Mouse (Mus musculus) thymus, adult 2 months (tissue): ENCODE data around the gene Nrg4. TPM values are rescaled to one million over a fixed set of nuclear protein-coding genes. Genes with fewer than 3 reads are reported as not detected.

Source experiments
- DNase-seq: peaks from one replicate; pipeline ENCODE4 v3.0.0; 2021
- H3K27ac ChIP-seq: fragments of 200-500 bp; 2 replicates; pipeline ENCODE4 v1.5.1; 2012; ENCODE audit warnings: low read length, control low read depth; ENCODE audit not compliant: control insufficient read depth, insufficient read depth
- H3K27me3 ChIP-seq: fragments of 200-500 bp; 2 replicates; pipeline ENCODE4 v1.6.1; 2012; ENCODE audit warnings: mild to moderate bottlenecking, low read length, moderate library complexity, mixed read lengths; ENCODE audit not compliant: control insufficient read depth, insufficient read depth
- H3K36me3 ChIP-seq: fragments of 200-500 bp; 2 replicates; pipeline ENCODE4 v1.6.1; 2012; ENCODE audit warnings: mild to moderate bottlenecking, low read length, moderate library complexity; ENCODE audit not compliant: control insufficient read depth, insufficient read depth
- H3K4me1 ChIP-seq: fragments of 200-500 bp; replicated peaks from 2 replicates; pipeline ENCODE4 v1.6.1; 2012; ENCODE audit warnings: low read length; ENCODE audit not compliant: control insufficient read depth, insufficient read depth
- H3K4me3 ChIP-seq: fragments of 200-500 bp; 2 replicates; pipeline ENCODE4 v1.5.1; 2012; ENCODE audit warnings: mild to moderate bottlenecking, low read length, control low read depth, moderate library complexity; ENCODE audit not compliant: control insufficient read depth, insufficient read depth
- CTCF ChIP-seq: fragments of 200-500 bp; IDR thresholded peaks from 2 replicates; pipeline ENCODE4 v1.5.1; 2012; ENCODE audit warnings: mild to moderate bottlenecking, control low read depth, low read length, moderate library complexity, borderline replicate concordance; ENCODE audit not compliant: control insufficient read depth, poor library complexity, insufficient read depth; ENCODE audit errors: extremely low read depth
- POLR2A ChIP-seq: fragments of 200-500 bp; IDR thresholded peaks from 2 replicates; pipeline ENCODE4 v1.6.1; 2012; ENCODE audit warnings: mild to moderate bottlenecking, low read length, control low read depth, moderate library complexity; ENCODE audit not compliant: control insufficient read depth, poor library complexity, insufficient read depth; ENCODE audit errors: extremely low read depth
- WGBS: fragments of 180-500 bp; shearing (Covaris S2); methylation state at CpG from one replicate; pipeline ENCODE4 v1.1.7; 2018; 5-methylcytosine and 5-hydroxymethylcytosine counted together
- polyA plus RNA-seq: library from polyadenylated mRNA; depleted of rRNA; stranded (reverse); fragments of >200 nt; gene quantifications from 2 replicates; pipeline ENCODE4 v1.2.3, GENCODE M21; 2012

Gene Nrg4
- polyA plus RNA-seq, 1 experiment: 6.3 TPM

DNA sequence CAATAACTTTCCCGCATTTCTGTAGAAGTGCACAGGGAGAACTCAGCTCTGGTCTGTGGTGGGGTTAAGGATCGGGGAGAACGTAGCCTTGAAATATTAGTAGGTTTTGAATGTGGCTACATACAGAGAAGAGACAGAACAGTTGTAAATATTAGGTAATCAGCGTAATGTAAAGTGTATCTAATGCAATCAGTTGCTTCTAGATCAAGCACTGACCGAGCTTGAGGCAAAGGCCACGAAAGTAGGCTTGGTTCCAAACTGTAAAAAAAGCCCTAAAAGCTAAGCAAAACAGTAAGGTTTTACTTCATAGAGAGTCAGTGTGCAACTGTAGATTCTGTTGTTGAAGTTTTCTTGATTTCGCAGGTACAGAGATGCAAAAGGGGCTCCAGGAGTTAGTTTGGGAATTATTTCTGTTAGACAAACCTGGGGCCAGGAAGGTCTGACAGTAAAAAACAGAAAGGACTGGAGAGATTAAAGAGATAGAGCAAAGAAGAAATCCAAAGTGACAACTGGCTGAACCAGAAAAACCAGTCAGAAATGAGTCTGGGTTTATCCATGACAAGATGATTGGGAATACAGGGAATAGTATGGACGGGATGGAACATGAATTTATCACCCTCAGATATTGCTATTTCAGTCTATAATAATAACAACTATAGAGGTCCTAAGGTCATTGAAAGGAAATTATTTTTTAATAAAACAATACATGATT, 47.4 kb downstream of the Nrg4 start:
- DNase-seq: no peak
- WGBS: 94% methylated on average over 8 of the region's 8 CpGs
- Histone ChIP-seq H3K27me3 (no peaks in the 10 kb centered on the region), H3K4me1 (peaks cover 3% of the 10 kb centered on the region), H3K36me3 (no peaks in the 10 kb centered on the region), H3K4me3 (no peak overlapping the region), H3K27ac (no peak overlapping the region)
- TF ChIP-seq POLR2A (no peak), CTCF (no peak)

DNA sequence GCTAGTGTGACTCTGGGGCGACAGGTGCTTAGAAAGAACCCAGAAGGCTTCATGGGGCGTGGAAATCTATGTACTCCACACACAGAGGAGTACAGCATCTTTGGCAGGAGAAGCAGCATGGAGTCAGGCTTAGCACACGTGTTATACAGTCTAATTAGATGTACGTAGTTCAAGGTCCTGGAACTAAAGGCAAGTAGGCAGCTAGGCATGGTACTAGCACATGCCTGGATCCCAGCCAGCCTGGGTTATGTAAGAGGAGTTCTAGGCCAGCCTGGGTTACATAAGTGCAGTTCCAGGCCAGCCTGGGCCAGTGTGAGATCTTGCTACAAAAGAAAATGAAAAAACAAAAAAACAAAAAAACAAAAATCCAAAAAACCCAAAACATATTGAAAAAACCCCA, 49.1 kb downstream of the Nrg4 start:
- Histone ChIP-seq H3K27ac (no peak overlapping the region), H3K27me3 (no peaks in the 10 kb centered on the region), H3K4me1 (no peaks in the 10 kb centered on the region), H3K4me3 (no peak overlapping the region), H3K36me3 (no peaks in the 10 kb centered on the region)
- TF ChIP-seq CTCF (no peak), POLR2A (no peak)
- DNase-seq: no peak
- 88% methylated on average over 4 of the region's 4 CpGs for WGBS

DNA sequence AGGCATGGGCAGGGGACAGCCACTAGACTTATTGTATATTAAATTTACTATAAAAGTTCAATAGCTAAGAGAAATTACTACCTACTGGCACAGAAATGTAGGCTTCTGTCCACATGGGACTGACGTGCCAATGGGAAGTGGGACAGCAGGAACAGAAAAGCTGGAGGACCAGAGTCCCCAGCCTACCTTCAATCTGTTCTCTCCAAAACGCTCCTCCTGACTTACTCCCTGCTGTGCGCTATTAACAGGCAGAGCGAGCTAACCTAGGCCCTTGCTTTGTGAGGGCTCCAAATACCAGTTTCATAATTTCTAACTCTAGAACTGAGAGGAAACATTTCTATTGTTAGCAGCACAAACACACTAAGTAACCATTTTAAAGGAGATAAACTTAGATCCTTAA, 52.7 kb downstream of the Nrg4 start:
- no peak overlapping the region for H3K27ac ChIP-seq
- no peak for TF ChIP-seq POLR2A
- no peak for TF ChIP-seq CTCF
- H3K4me1 ChIP-seq: no peaks in the 10 kb centered on the region
- DNase-seq: no peak
- 89% methylated on average over 4 of the region's 4 CpGs for WGBS
- H3K4me3 ChIP-seq: no peak overlapping the region
- no peaks in the 10 kb centered on the region for H3K27me3 ChIP-seq
- no peaks in the 10 kb centered on the region for H3K36me3 ChIP-seq

DNA sequence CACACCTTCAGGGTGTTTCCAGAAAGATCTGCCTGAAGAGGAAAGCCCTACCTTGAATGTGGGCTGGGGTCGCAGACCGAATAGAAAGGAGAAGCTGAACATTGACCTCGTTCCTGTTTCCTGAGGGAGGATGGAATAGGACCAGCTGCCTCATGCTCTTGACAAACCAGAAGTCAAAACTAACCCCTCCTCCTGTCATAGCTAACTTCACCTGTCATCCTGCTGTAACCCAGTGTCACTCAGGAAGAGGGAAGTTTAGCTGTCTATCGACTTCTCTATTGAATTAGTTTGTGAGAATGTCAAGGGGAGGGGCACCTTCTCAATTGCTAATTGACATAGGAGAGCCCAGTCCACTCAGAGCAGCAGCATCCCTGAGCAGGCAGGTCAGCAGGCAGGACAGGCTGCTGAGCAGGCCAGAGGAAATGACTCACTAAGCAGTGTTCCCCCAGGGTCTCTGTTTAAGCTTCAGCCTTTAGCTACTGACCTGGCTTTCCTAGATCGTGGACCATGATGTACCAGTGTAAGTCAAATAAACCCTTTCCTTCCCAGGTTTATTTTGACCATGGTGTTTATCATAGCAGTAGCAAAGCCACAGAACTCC, 54.6 kb downstream of the Nrg4 start:
- no peaks in the 10 kb centered on the region for H3K4me1 ChIP-seq
- no peak for DNase-seq
- TF ChIP-seq POLR2A: no peak
- no peak for TF ChIP-seq CTCF
- H3K27me3 ChIP-seq: no peaks in the 10 kb centered on the region
- H3K36me3 ChIP-seq: no peaks in the 10 kb centered on the region
- no peak overlapping the region for H3K4me3 ChIP-seq
- 26% methylated on average over 5 of the region's 5 CpGs for WGBS
- no peak overlapping the region for H3K27ac ChIP-seq

DNA sequence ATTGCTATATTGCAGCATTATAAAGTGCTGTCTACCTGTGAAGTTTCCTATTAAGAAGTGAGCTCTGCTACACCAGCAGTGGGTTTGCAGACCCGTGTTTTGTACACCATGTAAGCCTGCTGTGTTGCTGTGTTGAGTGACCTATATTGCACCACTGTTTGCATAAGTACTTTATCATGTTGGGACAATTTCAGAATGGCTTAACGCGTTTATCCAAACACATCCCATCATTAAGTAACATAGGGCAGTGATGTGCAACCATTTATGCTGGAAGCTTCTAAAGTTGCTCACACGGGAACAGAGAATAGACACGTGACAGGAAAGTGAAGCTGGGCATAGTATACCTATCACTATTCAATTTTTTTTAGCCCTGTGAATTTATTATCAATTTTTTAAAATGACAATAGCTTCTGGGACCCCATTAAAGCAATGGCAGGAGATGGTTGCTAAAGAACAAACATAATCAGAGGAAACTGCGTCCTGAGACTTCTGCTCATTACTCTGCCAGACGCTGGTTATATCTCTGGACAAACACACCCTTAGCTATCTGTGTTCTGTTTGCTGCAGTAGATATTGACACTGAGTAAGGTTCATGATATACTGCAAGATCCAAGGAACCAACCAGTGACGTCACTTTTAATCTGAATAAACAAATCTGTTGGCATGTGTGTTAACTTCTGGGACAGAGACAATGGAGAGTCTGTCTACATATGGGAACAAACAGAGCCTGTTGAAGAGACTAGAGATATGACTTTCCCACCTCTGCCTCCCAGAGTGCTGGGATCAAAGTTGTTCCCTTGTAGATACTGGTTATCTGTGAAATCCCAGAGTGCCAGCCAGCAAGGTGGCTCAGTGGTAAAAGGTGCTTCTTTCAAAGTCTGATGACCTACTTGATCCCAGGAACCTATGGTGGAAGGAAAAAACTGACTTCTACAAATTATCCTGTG, 62.0 kb downstream of the Nrg4 start:
- Histone ChIP-seq H3K36me3 (no peaks in the 10 kb centered on the region), H3K27ac (no peak overlapping the region), H3K4me1 (no peaks in the 10 kb centered on the region), H3K4me3 (no peak overlapping the region), H3K27me3 (no peaks in the 10 kb centered on the region)
- WGBS: 90% methylated on average over 8 of the region's 8 CpGs
- TF ChIP-seq CTCF (no peak), POLR2A (no peak)
- DNase-seq: no peak

DNA sequence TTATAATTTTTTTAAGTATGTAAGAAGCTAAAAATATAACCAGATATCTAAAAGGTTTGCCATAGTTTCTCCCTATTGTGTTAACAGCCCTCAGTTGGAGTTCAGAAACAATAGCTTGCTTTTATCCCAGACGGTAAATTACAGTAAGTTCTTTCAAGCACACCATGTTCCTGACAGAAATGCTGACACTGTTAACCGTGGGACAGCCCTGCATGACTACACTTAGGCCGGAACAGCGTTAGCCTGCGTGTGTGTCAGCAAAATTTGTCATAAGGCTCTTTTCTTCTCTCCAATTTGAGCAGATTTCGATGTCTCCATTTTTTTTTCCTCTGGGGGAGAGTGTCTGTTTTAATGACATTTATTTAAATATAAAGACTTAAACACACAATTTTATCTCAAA, 66.9 kb downstream of the Nrg4 start:
- WGBS: 93% methylated on average over 6 of the region's 6 CpGs
- Histone ChIP-seq H3K27ac (no peak overlapping the region), H3K4me1 (no peaks in the 10 kb centered on the region), H3K36me3 (no peaks in the 10 kb centered on the region), H3K4me3 (no peak overlapping the region), H3K27me3 (no peaks in the 10 kb centered on the region)
- TF ChIP-seq CTCF (no peak), POLR2A (no peak)
- no peak for DNase-seq
